Mouse (Mus musculus) bone marrow macrophage, adult 2 months (primary cell): ENCODE data around the gene Etfrf1. TPM values are rescaled to one million over a fixed set of nuclear protein-coding genes. Genes with fewer than 3 reads are reported as not detected.

ENCODE experiments used
- H3K27ac ChIP-seq: 2 replicates; pipeline ENCODE4 v1.5.1; 2012; ENCODE audit warnings: low read depth, low read length; ENCODE audit not compliant: insufficient read depth
- H3K4me1 ChIP-seq: 2 replicates; pipeline ENCODE4 v1.6.1; 2012; ENCODE audit warnings: low read length; ENCODE audit not compliant: control insufficient read depth, insufficient read depth
- H3K4me3 ChIP-seq: 2 replicates; pipeline ENCODE4 v1.5.1; 2012; ENCODE audit warnings: mild to moderate bottlenecking, low read length, moderate library complexity; ENCODE audit not compliant: insufficient read depth
- CTCF ChIP-seq: IDR thresholded peaks from 2 replicates; pipeline ENCODE4 v1.5.1; 2012; ENCODE audit warnings: low read depth, mild to moderate bottlenecking, low read length, moderate library complexity
- POLR2A ChIP-seq: IDR thresholded peaks from 2 replicates; pipeline ENCODE4 v1.6.1; 2012; ENCODE audit warnings: mild to moderate bottlenecking, low read depth, low read length, borderline replicate concordance
- polyA plus RNA-seq: library from polyadenylated mRNA; stranded (reverse); fragments of >200 nt; gene quantifications from 2 replicates; pipeline ENCODE4 v1.2.4, GENCODE M21; 2012; ENCODE audit not compliant: missing spikeins, insufficient read depth, insufficient read length

Etfrf1 gene
- polyA plus RNA-seq, 1 experiment, result 38.9 TPM

- no peak for TF ChIP-seq POLR2A
- no peak for TF ChIP-seq CTCF
- H3K4me3 ChIP-seq, result no peak overlapping the region
- peaks cover 6% of the 10 kb centered on the region; the same call in 1 of the 2 replicates for H3K4me1 ChIP-seq
- no peak overlapping the region for H3K27ac ChIP-seq
These were observed 17.5 kb upstream of the Etfrf1 start for GRCm38 (mm10) chr6:145193446-145193845.

- Histone ChIP-seq H3K4me1 (peaks cover 5% of the 10 kb centered on the region; the same call in 1 of the 2 replicates), H3K27ac (no peak overlapping the region), H3K4me3 (no peak overlapping the region)
- TF ChIP-seq CTCF, result no peak
- no peak for TF ChIP-seq POLR2A
These were observed 12.8 kb upstream of the Etfrf1 start for GRCm38 (mm10) chr6:145197949-145198686.

GRCm38 (mm10) chr6:145202432-145203125, 8.4 kb upstream of the Etfrf1 start:
- Histone ChIP-seq H3K4me3 (no peak overlapping the region), H3K27ac (no peak overlapping the region), H3K4me1 (no peaks in the 10 kb centered on the region)
- no peak for TF ChIP-seq CTCF

GRCm38 (mm10) chr6:145204440-145204839, 6.5 kb upstream of the Etfrf1 start:
- Histone ChIP-seq H3K4me3 (no peak overlapping the region), H3K27ac (no peak overlapping the region), H3K4me1 (no peaks in the 10 kb centered on the region)
- TF ChIP-seq CTCF, result no peak
- TF ChIP-seq POLR2A, result no peak

GRCm38 (mm10) chr6:145205142-145205541, 5.8 kb upstream of the Etfrf1 start:
- H3K4me3 ChIP-seq, result no peak overlapping the region

GRCm38 (mm10) chr6:145210056-145210680, 766 bp upstream of the Etfrf1 start:
- TF ChIP-seq CTCF (no peak), POLR2A (no peak)
- H3K4me3 ChIP-seq, result peak overlapping the region; percentile 64
- H3K4me1 ChIP-seq, result peaks cover 8% of the 10 kb centered on the region
- H3K27ac ChIP-seq, result no peak overlapping the region

More at GRCm38 (mm10) chr6:145205142-145205541, 5.8 kb upstream of the Etfrf1 start:
- TF ChIP-seq POLR2A, result no peak
- no peak for TF ChIP-seq CTCF
- Histone ChIP-seq H3K27ac (no peak overlapping the region), H3K4me1 (no peaks in the 10 kb centered on the region)

- H3K4me3 ChIP-seq, result peak overlapping the region; percentile 83
- H3K4me1 ChIP-seq, result peaks cover 8% of the 10 kb centered on the region
- H3K27ac ChIP-seq, result peak overlapping the region; percentile 72
- no peak for TF ChIP-seq POLR2A
- TF ChIP-seq CTCF, result 0 out of 2 replicates have a peak, but pooled peaks have one; percentile 8
These were observed 707 bp downstream of the Etfrf1 start for GRCm38 (mm10) chr6:145211376-145212305.

GRCm38 (mm10) chr6:145213916-145214315, 3.0 kb downstream of the Etfrf1 start:
- no peak overlapping the region for H3K4me3 ChIP-seq
- H3K27ac ChIP-seq, result no peak overlapping the region
- peaks cover 8% of the 10 kb centered on the region for H3K4me1 ChIP-seq
- TF ChIP-seq CTCF, result no peak

- Histone ChIP-seq H3K4me3 (no peak overlapping the region), H3K4me1 (peaks cover 8% of the 10 kb centered on the region), H3K27ac (no peak overlapping the region)
- no peak for TF ChIP-seq POLR2A
- no peak for TF ChIP-seq CTCF
These were observed 4.9 kb downstream of the Etfrf1 start for GRCm38 (mm10) chr6:145215826-145216225.
